Mouse (Mus musculus): ENCODE measurements around the gene Apba2.

Gene Apba2

GRCm38 (mm10) chr7:64658914-64659313, 157.4 kb downstream of the Apba2 start:
- no peak for DNase-seq (ENCODE audit: low spot score in 2 of 2)

GRCm38 (mm10) chr7:64659328-64659727, 157.8 kb downstream of the Apba2 start:
- DNase-seq (ENCODE audit: low spot score in 2 of 2) = no peak

GRCm38 (mm10) chr7:64662506-64662905, 161.0 kb downstream of the Apba2 start:
- no peak for DNase-seq (ENCODE audit: low spot score in 2 of 2)

- no peak for DNase-seq (ENCODE audit: low spot score in 2 of 2)
Measured at GRCm38 (mm10) chr7:64663600-64663999, 162.1 kb downstream of the Apba2 start.

GRCm38 (mm10) chr7:64665120-64665519, 163.6 kb downstream of the Apba2 start:
- no peak for DNase-seq (ENCODE audit: low spot score in 2 of 2)

GRCm38 (mm10) chr7:64665716-64666298, 164.3 kb downstream of the Apba2 start:
- DNase-seq (ENCODE audit: low spot score in 2 of 2) = no peak

- DNase-seq (ENCODE audit: low spot score in 2 of 2) = no peak
Measured at GRCm38 (mm10) chr7:64667959-64668358, 166.5 kb downstream of the Apba2 start.

- DNase-seq (ENCODE audit: low spot score in 2 of 2) = no peak
Measured at GRCm38 (mm10) chr7:64679771-64680479, 178.4 kb downstream of the Apba2 start.

- no peak for DNase-seq (ENCODE audit: low spot score in 2 of 2)
Measured at GRCm38 (mm10) chr7:64684893-64685292, 183.4 kb downstream of the Apba2 start.

GRCm38 (mm10) chr7:64688115-64688817, 186.8 kb downstream of the Apba2 start:
- DNase-seq (ENCODE audit: low spot score in 2 of 2) = no peak

GRCm38 (mm10) chr7:64691831-64692230, 190.3 kb downstream of the Apba2 start:
- no peak for DNase-seq (ENCODE audit: low spot score in 2 of 2)

GRCm38 (mm10) chr7:64694937-64695336, 193.4 kb downstream of the Apba2 start:
- no peak for DNase-seq (ENCODE audit: low spot score in 2 of 2)

- no peak for DNase-seq (ENCODE audit: low spot score in 2 of 2)
Measured at GRCm38 (mm10) chr7:64696521-64697281, 195.2 kb downstream of the Apba2 start.

- no peak for DNase-seq (ENCODE audit: low spot score in 2 of 2)
Measured at GRCm38 (mm10) chr7:64697791-64698337, 196.4 kb downstream of the Apba2 start.

- no peak for DNase-seq (ENCODE audit: low spot score in 2 of 2)
Measured at GRCm38 (mm10) chr7:64704060-64704595, 202.6 kb downstream of the Apba2 start.

GRCm38 (mm10) chr7:64708176-64708575, 206.7 kb downstream of the Apba2 start:
- DNase-seq (ENCODE audit: low spot score in 2 of 2) = no peak

GRCm38 (mm10) chr7:64709520-64710262, 208.2 kb downstream of the Apba2 start:
- DNase-seq (ENCODE audit: low spot score in 2 of 2) = no peak

- no peak for DNase-seq (ENCODE audit: low spot score in 2 of 2)
Measured at GRCm38 (mm10) chr7:64716286-64716685, 214.8 kb downstream of the Apba2 start.

- no peak for DNase-seq (ENCODE audit: low spot score in 2 of 2)
Measured at GRCm38 (mm10) chr7:64723313-64723712, 221.8 kb downstream of the Apba2 start.

GRCm38 (mm10) chr7:64724409-64724808, 222.9 kb downstream of the Apba2 start:
- DNase-seq (ENCODE audit: low spot score in 2 of 2) = no peak

All from spleen, postnatal 14 days (tissue).